Mouse (Mus musculus): ENCODE results near the gene Fes. TPM values are rescaled to one million over a fixed set of nuclear protein-coding genes. Genes with fewer than 3 reads are reported as not detected.

The Fes gene
- total and polyA plus RNA-seq, 3 experiments = 2.7 to 6.6 TPM; not detected in 1

DNA sequence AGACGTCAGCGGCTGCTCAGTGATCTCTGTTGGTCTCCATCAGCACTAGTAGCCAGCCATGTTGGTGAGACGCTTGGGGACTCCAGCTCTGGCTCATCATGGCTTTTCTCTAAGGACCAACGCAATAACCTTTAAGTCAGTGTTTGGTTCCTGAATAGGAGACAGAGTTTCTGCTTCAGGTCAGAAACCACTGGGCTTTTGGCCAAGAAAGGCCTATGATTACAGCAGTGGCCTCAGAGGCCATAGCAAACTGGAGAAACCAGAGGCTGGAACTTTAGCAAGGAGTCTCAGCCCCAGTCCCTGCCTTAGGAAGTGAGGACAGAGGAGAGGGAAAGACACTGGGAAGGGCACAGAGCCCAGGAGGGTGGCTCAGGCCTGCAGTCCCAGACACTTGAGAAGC, 32.8 kb upstream of the Fes start:
- TF ChIP-seq BHLHE40 (IDR thresholded peaks at IDR 0.05; ENCODE audit: borderline replicate concordance, low read depth, low read length) (no peak), USF2 (IDR thresholded peaks at IDR 0.05; ENCODE audit: borderline replicate concordance in 1 of 2, insufficient read depth in 1 of 2, low read depth in 1 of 2, low read length in 2 of 2) (no peak), ZC3H11A (IDR thresholded peaks at IDR 0.05; ENCODE audit: low read depth, low read length) (no peak), TAL1 (IDR thresholded peaks at IDR 0.05; ENCODE audit: low read length) (no peak), ZMIZ1 (IDR thresholded peaks at IDR 0.05; ENCODE audit: low read depth, low read length) (no peak), EP300 (IDR thresholded peaks at IDR 0.05; ENCODE audit: low read depth in 1 of 2, low read length in 2 of 2) (no peak), SMC3 (IDR thresholded peaks at IDR 0.05; ENCODE audit: low read depth, low read length) (no peak), KAT2A (conservative IDR thresholded peaks at IDR 0.05; ENCODE audit: low read depth, low read length) (no peak), MAZ (IDR thresholded peaks at IDR 0.05; ENCODE audit: low read depth, low read length) (no peak)
- Histone ChIP-seq H3K79me2 (ENCODE audit: control insufficient read depth, insufficient read depth, low read length, poor library complexity) (no peaks in the 10 kb centered on the region), H3K4me3 (ENCODE audit: control insufficient read depth in 1 of 2, insufficient read depth in 1 of 2, low read depth in 2 of 2, low read length in 2 of 2) (no peak overlapping the region), H3K27me3 (ENCODE audit: control insufficient read depth in 1 of 2, insufficient read depth in 2 of 2, low read length in 2 of 2) (no peaks in the 10 kb centered on the region), H3K9me3 (replicated peaks; ENCODE audit: insufficient read depth, low read length) (no peaks in the 10 kb centered on the region), H3K9ac (ENCODE audit: control insufficient read depth, low read depth, low read length, poor library complexity, severe bottlenecking) (no peak overlapping the region), H3K27ac (ENCODE audit: control insufficient read depth, low read depth, low read length) (peak overlapping the region; percentile 23), H3K36me3 (ENCODE audit: control insufficient read depth in 1 of 2, insufficient read depth in 2 of 2, low read length in 2 of 2) (peaks cover 0 to 41% of the 10 kb centered on the region in 2 experiments; a peak in 2 of 4 replicates), H3K4me1 (ENCODE audit: control insufficient read depth in 1 of 2, insufficient read depth in 2 of 2, low read length in 2 of 2) (peaks cover 17 to 55% of the 10 kb centered on the region in 2 experiments)
- DNase-seq (ENCODE audit: low read depth, low spot score) = no peak

DNA sequence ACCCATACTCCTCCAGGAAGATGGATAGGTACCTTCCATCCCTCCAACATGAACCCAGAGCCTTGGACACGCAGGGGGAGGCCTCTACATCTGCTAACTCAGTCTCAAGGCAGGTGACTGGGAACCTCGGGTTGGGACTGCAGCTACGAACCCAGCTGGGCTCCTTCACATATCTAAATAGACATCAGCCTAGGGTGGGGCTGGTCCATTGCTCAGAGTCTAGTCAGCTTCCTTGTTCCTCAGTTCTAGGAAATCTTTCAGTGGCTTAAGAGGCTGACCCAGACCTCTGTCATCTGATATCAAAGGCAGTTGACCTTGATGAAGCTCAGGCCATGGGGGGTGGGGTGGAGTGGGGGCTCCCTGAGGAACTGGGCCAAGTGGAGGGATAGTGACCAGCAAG, 31.5 kb upstream of the Fes start:
- Histone ChIP-seq H3K36me3 (ENCODE audit: control insufficient read depth in 1 of 2, insufficient read depth in 2 of 2, low read length in 2 of 2) (peaks cover 0 to 41% of the 10 kb centered on the region in 2 experiments; a peak in 2 of 4 replicates), H3K9me3 (replicated peaks; ENCODE audit: insufficient read depth, low read length) (no peaks in the 10 kb centered on the region), H3K27me3 (ENCODE audit: control insufficient read depth in 1 of 2, insufficient read depth in 2 of 2, low read length in 2 of 2) (no peaks in the 10 kb centered on the region), H3K4me1 (ENCODE audit: control insufficient read depth in 1 of 2, insufficient read depth in 2 of 2, low read length in 2 of 2) (peaks cover 17 to 55% of the 10 kb centered on the region in 2 experiments), H3K9ac (ENCODE audit: control insufficient read depth, low read depth, low read length, poor library complexity, severe bottlenecking) (no peak overlapping the region), H3K4me3 (ENCODE audit: control insufficient read depth in 1 of 2, insufficient read depth in 1 of 2, low read depth in 2 of 2, low read length in 2 of 2) (no peak overlapping the region), H3K79me2 (ENCODE audit: control insufficient read depth, insufficient read depth, low read length, poor library complexity) (no peaks in the 10 kb centered on the region), H3K27ac (ENCODE audit: control insufficient read depth, low read depth, low read length) (peak overlapping the region; percentile 26)
- DNase-seq (ENCODE audit: low read depth, low spot score) = peak; percentile 58
- TF ChIP-seq RAD21 (IDR thresholded peaks at IDR 0.05; ENCODE audit: low read depth, low read length) (no peak), E2F4 (IDR thresholded peaks at IDR 0.05; ENCODE audit: borderline replicate concordance, low read depth, low read length) (no peak), USF1 (IDR thresholded peaks at IDR 0.05; ENCODE audit: low read depth, low read length) (no peak), POLR2AphosphoS2 (IDR thresholded peaks at IDR 0.05; ENCODE audit: low read length) (no peak), TBP (IDR thresholded peaks at IDR 0.05; ENCODE audit: low read depth, low read length) (no peak), SIN3A (IDR thresholded peaks at IDR 0.05; ENCODE audit: low read length) (no peak), ZKSCAN1 (IDR thresholded peaks at IDR 0.05; ENCODE audit: low read depth, low read length) (no peak), TAL1 (IDR thresholded peaks at IDR 0.05; ENCODE audit: low read length) (no peak), SMC3 (IDR thresholded peaks at IDR 0.05; ENCODE audit: low read depth, low read length) (no peak), ELF1 (IDR thresholded peaks at IDR 0.05; ENCODE audit: low read depth, low read length) (no peak), BHLHE40 (IDR thresholded peaks at IDR 0.05; ENCODE audit: borderline replicate concordance, low read depth, low read length) (no peak), ZNF384 (IDR thresholded peaks at IDR 0.05; ENCODE audit: low read depth, low read length) (no peak), MYC (IDR thresholded peaks at IDR 0.05; ENCODE audit: low read depth, low read length) (no peak), EP300 (IDR thresholded peaks at IDR 0.05; ENCODE audit: low read depth in 1 of 2, low read length in 2 of 2) (peak; percentile 36 to 38; a peak in 3 of 4 replicates), KAT2A (conservative IDR thresholded peaks at IDR 0.05; ENCODE audit: low read depth, low read length) (no peak), ETS1 (IDR thresholded peaks at IDR 0.05; ENCODE audit: low read depth, low read length) (peak; percentile 73), MAFK (IDR thresholded peaks at IDR 0.05; ENCODE audit: borderline replicate concordance, low read depth, low read length) (no peak), POLR2AphosphoS5 (IDR thresholded peaks at IDR 0.05; ENCODE audit: borderline replicate concordance, low read depth, low read length) (no peak), CHD2 (IDR thresholded peaks at IDR 0.05; ENCODE audit: low read length) (no peak), UBTF (IDR thresholded peaks at IDR 0.05; ENCODE audit: borderline replicate concordance, insufficient read depth, low read depth, low read length) (no peak), CHD1 (IDR thresholded peaks at IDR 0.05; ENCODE audit: low read depth, low read length) (no peak), CTCF (IDR thresholded peaks at IDR 0.05 in 2 of 3, conservative IDR thresholded peaks at IDR 0.05 in 1 of 3; ENCODE audit: control insufficient read depth in 1 of 3, insufficient read depth in 1 of 3, low read depth in 2 of 3, low read length in 3 of 3, poor library complexity in 1 of 3, severe bottlenecking in 1 of 3) (no peak), MEF2A (IDR thresholded peaks at IDR 0.05; ENCODE audit: extremely low read depth, insufficient replicate concordance, low read depth, low read length, poor library complexity, severe bottlenecking) (no peak), POLR2A (IDR thresholded peaks at IDR 0.05; ENCODE audit: control insufficient read depth in 1 of 2, insufficient read depth in 1 of 2, low read depth in 1 of 2, low read length in 2 of 2, poor library complexity in 1 of 2) (no peak), MYB (IDR thresholded peaks at IDR 0.05; ENCODE audit: low read depth, low read length) (no peak), MXI1 (IDR thresholded peaks at IDR 0.05; ENCODE audit: low read depth, low read length) (no peak), GATA1 (IDR thresholded peaks at IDR 0.05; ENCODE audit: low read depth, low read length) (peak; percentile 27; the same call in 1 of the 2 replicates)

All from MEL (cell line).